Mouse (Mus musculus): ENCODE measurements around the gene Nr2f6. TPM values are rescaled to one million over a fixed set of nuclear protein-coding genes. Genes with fewer than 3 reads are reported as not detected.

Gene Nr2f6
- 10 to 100 TPM; 20.9 to 21.5 TPM for total RNA-seq (2021)
- long read RNA-seq, experiment 1, transcript Nr2f6-201 (4 exons, 2,218 nt), result major isoform, 32 of 337 reads
- long read RNA-seq, experiment 1, partial matches to known transcripts, result 2 of 337 reads
- long read RNA-seq, experiment 1, other reads (novel, unspliced or antisense), result 303 of 337 reads
- long read RNA-seq, experiment 2, transcript Nr2f6-201 (4 exons, 2,218 nt), result major isoform, 51 of 368 reads
- long read RNA-seq, experiment 2, partial matches to known transcripts, result 2 of 368 reads
- long read RNA-seq, experiment 2, other reads (novel, unspliced or antisense), result 315 of 368 reads

- peak; percentile 52 to 75 for DNase-seq
- intact Hi-C loops (cut with DNase I), result no loop called here
Measured at GRCm38 (mm10) chr8:71381421-71381970, at the start of gene Nr2f6. TSS of gene Nr2f6 (minus strand) at chr8:71381960.

- no peak for DNase-seq
- intact Hi-C loops (cut with DNase I), result no loop called here
Measured at GRCm38 (mm10) chr8:71422121-71422520, 40.4 kb upstream of the Nr2f6 start.

GRCm38 (mm10) chr8:71411535-71412273, 29.9 kb upstream of the Nr2f6 start:
- intact Hi-C loops (cut with DNase I), result no loop called here

DNA sequence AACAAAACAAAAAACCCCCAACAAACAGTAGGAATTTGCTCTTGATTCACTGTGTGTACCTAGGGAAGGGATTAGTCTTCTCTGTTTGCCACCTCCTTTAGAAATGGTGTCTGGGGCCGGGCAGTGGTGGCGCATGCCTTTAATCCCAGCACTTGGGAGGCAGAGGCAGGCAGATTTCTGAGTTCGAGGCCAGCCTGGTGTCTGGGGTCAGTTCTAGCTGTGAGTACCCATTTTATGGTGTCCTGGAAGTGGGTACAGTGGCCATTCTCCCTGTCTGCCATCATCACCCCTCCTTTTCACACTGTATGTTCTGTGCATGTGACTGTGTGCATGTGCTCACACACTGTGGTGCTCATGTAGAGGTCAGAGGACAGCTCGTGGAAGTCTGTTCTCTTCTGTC, 26.5 kb upstream of the Nr2f6 start:
- intact Hi-C loops (cut with DNase I), result loop anchor here (5.0 kb wide), 2 partner anchors 36 to 71 kb away; partner anchors contain the start of gene Ocel1
- no peak for DNase-seq

More at GRCm38 (mm10) chr8:71411535-71412273, 29.9 kb upstream of the Nr2f6 start:
- no peak for DNase-seq

DNA sequence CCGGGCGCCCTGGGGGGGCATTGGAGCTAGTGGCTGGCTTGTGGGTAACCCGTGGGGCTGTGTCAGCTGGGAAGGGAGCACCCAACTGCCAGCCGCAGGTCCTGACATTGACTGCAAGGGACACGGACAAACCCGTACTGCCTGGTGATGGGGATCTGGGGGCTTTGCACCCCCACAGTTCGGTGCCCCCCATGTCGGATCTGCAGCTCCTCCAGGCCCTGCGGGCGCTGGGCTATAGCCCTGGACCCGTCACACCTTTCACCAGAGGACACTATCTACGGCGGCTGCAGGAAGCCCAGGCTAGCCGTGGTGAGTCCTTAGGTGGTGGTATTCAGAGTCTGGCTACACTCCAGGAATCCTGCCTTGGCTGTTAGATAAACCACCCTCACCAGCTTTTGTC, 25.7 kb upstream of the Nr2f6 start:
- DNase-seq, result no peak
- intact Hi-C loops (cut with DNase I), result loop anchor here (5.0 kb wide), 2 partner anchors 35 to 70 kb away; partner anchors contain the start of gene Ocel1

GRCm38 (mm10) chr8:71406099-71407015, 24.6 kb upstream of the Nr2f6 start:
- intact Hi-C loops (cut with DNase I), result loop anchor here (5.0 kb wide), 2 partner anchors 34 to 69 kb away; partner anchors contain the start of gene Ocel1
- peak in 1 of 2 experiments; percentile 51 for DNase-seq

DNA sequence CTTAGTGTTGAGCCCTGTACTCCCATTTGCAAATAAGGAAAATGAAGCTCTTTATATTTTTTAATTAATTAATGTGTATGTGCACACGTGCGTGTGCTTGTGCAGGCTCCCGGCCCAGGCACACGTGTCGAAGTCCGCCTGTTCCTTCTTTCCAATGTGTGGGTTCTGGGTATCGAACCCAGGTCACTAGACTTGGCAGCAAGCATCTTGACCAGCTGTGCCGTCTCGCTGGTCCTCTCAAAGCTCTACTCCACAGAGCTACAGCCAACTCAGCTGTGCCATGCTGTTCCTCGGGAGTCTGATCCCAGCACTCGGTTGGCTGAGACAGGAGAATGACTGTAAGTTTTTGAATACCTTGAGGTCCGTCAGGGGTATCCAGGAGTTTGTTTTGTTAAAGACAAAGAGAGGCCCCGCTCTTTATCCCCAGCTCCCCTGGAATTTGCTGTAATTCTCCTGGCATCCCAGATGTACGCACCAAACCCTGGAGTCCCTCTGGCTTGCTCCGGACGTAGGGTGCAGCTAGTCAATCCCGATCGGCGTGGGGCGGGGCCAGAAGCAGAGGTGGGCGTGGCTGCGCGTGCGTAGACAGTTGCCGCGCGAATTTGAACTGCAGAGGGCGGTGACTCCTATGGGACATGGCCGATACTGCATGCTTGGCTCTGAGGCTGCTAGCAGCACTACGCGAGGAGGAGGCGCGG, 23.8 kb upstream of the Nr2f6 start, which contains the start of gene Ankle1:
TSS of gene Ankle1 (plus strand) at position 610 of the 698 bp plus-strand sequence.
- intact Hi-C loops (cut with DNase I), result loop anchor here (5.0 kb wide), 2 partner anchors 33 to 68 kb away; partner anchors contain the start of gene Ocel1
- peak; percentile 90 to 99 for DNase-seq

DNA sequence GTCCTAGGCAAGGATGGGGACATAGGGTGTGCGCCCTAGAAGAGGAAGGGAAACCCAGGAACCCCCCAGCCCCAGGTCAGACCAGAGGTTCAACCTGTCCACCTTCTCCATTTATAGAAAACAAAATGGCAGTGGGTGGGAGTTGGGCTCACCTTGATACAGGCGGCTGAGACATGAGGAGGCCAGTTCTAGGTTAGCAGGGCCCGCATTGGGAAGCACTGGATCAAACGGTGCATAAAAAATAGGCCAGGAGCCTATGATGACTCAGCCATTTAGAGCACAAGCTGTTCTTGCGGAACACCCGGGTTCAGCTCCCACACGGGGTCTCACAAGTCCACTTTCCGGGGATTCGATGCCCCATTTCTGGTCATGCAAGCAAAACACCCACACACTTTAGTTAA, 23.2 kb upstream of the Nr2f6 start:
- intact Hi-C loops (cut with DNase I), result loop anchor here (5.0 kb wide), 2 partner anchors 33 to 68 kb away; partner anchors contain the start of gene Ocel1
- DNase-seq, result no peak

DNA sequence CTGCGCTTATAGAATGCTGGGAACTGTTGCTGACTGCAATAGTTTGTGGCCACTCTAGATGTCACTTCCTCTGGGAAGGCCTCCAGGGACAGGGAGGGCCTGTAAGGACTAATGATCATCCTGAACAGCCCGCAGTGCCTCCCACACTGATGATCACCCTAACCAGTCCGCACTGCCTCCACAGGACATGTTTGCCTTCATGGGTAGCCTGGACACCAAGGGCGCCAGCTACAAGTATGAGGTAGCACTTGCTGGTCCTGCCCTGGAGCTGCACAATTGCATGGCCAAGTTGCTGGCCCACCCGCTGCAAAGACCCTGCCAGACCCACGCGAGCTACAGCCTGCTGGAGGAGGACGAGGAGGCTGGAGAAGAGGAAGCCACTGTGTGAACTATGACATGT, 22.3 kb upstream of the Nr2f6 start:
- intact Hi-C loops (cut with DNase I), result no loop called here
- no peak for DNase-seq

DNA sequence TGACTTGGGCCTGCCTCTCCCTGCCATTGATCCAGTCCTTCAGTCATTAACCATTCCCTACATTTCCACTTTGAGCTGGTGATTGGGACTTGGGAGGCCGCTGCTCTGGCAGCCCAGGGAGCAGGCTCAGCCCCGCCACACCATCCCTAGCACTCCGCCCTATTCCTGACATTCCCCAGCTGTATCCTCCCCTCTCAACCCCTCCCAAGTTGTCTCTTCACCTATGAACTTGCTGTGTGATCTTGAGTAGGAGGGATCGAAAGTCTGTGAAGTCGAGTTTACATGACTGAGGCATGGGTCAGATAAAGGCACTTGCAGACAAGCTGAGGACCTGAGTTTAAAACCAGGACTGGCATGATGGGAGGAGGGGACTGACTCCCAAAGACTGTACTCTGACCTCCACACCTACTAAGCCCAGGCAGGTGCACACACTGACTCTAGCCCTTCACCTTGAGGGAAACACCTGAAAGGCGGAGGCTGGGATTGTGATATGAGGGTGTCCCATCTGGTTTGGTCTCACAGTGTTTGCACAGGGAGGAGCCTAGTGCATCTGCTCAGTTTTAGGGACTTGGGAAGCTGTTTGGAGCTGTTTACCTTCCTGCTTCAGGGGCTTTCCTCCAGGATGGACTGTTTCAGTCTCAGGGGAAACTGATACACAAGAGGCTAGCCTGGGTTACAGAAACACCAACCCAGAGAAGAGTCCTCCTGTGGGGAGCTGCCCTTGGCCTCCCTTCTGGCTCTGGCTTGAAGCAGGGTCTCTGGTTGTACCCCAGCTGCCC, 21.5 kb upstream of the Nr2f6 start:
- no peak for DNase-seq
- intact Hi-C loops (cut with DNase I), result no loop called here

- no peak for DNase-seq
- intact Hi-C loops (cut with DNase I), result no loop called here
Measured at GRCm38 (mm10) chr8:71402446-71402964, 20.7 kb upstream of the Nr2f6 start.

DNA sequence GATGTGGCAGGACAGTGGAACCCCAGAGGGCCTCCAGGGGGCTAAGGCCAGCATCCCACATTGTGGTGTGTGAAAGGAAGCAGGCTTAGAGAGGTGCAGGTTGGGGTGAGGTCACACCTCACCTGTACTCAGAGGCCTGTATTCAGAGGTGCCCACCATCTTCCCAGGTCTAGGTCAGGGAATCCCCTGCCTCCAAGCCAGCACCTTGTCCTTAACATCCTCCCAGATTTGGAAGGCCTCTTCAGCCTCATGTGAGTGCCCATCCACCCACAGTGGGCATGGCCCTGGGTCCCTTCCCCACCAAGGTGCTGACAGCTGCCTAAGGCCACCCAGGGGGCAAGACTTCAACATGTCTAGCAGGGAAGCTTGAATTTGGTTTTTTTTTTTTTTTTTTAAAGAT, 19.7 kb upstream of the Nr2f6 start:
- DNase-seq, result no peak

DNA sequence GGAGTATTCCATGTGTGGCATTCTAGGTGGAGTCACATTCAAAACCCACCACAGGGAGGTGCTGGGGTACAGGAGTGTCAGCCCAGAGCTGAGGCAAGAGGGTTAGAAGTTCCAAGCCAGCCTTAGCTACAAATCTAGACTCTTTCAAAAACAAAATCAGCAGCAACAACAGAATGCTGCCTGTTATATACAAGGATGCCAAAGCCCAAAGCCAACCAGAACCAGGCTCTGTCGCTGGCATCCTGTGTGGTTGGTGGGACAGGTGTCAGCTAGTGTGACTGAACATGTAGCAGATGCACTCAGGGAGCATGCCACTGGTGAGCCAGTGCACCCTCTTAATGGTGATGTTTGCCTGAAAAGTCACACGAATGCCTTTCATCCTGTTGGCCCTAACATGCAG, 19.1 kb upstream of the Nr2f6 start:
- intact Hi-C loops (cut with DNase I), result no loop called here
- no peak for DNase-seq

More for the DNA sequence above, 19.7 kb upstream of the Nr2f6 start:
- intact Hi-C loops (cut with DNase I), result no loop called here

- DNase-seq, result no peak
- intact Hi-C loops (cut with DNase I), result no loop called here
Measured at GRCm38 (mm10) chr8:71397701-71398100, 15.9 kb upstream of the Nr2f6 start.

DNA sequence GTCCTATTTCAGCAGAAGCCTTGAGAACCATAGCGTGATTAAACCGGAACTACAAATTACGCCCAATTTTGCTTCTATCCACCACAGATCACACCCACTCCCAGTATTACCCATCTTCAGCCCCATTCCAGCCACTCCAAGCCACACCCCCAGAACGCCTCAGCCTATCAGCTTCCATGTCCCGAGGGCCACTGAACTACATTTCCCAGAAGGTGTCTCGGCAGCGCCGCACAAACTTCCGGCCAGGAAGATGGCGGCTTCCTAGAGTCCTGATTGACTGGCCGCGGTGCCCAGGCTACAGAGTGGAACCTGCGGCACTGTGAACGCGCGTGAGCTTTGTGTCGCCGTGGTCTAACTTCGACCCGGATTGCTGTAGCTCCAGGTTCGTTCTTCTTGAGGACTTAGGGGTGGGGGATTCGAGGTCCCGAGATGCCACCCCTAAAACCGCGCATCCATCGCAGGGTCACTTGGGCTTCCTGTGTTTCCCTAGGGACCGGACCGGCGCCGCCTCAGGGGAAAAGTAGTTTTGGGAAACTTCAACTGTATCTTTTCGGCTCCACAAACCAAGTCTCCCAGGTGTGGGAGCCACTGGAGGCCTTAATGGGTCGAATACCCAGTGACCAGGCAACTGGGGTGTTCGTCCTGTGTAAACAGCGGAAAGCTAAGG, 15.0 kb upstream of the Nr2f6 start, which contains the start of gene Babam1:
TSS of gene Babam1 (plus strand) at position 223 of the 667 bp plus-strand sequence.
- intact Hi-C loops (cut with DNase I), result no loop called here
- peak; percentile 82 to 91 for DNase-seq

DNA sequence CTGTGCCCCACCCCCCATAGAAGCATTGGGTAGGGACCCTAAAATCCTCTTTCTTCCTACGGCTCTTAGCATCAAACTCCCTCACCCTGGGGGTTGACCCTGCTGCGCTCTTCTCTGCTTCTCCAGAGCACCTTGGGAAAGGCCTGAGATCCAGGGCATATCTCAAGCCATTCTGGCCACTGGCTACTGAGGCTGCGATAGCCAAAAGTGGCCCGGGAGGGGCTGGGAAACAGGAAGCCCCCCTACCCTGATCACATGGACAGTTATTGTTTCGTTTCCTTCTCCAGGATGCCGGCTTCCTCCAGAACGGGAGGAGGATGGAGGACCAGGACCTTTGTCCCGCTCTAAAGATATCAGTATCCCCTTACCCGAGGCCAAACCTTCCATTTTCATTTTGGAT, 13.9 kb upstream of the Nr2f6 start, which contains the start of gene Ushbp1:
TSS of gene Ushbp1 (minus strand) at position 174 of the 400 bp plus-strand sequence.
- intact Hi-C loops (cut with DNase I), result no loop called here
- peak in 1 of 2 experiments; percentile 30 for DNase-seq

- DNase-seq, result peak in 1 of 2 experiments; percentile 11
Measured at GRCm38 (mm10) chr8:71395071-71395470, 13.3 kb upstream of the Nr2f6 start.

DNA sequence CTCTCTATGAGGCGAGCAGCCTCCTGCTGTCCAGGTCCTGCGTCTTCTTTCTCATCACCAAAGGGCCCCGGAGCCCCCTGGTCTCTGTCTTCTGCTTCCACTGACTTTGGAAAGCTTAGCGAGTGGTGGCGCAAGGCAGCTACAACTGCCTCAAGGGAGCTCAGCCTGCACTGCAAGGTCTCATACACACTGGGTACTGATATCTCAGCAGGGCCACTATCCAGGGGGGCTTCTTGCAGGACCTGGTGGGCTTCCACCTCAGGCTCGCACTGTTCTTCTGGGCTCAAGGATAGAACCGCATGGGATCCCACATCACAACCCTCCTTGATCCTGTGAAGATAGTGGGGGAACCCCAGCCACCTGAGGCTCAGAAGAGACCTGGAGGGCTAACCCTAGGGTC, 12.7 kb upstream of the Nr2f6 start:
- DNase-seq, result peak in 1 of 2 experiments; percentile 12
- intact Hi-C loops (cut with DNase I), result no loop called here

More at GRCm38 (mm10) chr8:71395071-71395470, 13.3 kb upstream of the Nr2f6 start:
- intact Hi-C loops (cut with DNase I), result no loop called here
